Mouse (Mus musculus) small intestine, adult 2 months (tissue): ENCODE measurements around the gene Ccdc157.

ENCODE experiments used
- CTCF ChIP-seq: fragments of 200-500 bp; IDR thresholded peaks from 2 replicates; pipeline ENCODE4 v1.5.1; 2012; ENCODE audit warnings: low read depth, mild to moderate bottlenecking, control low read depth, inconsistent platforms, low read length, moderate library complexity, mixed read lengths; ENCODE audit not compliant: insufficient replicate concordance, insufficient read length; ENCODE audit errors: extremely low read depth
- POLR2A ChIP-seq: fragments of 200-500 bp; IDR thresholded peaks from 2 replicates; pipeline ENCODE4 v1.6.1; 2012; ENCODE audit warnings: low read depth, mild to moderate bottlenecking, control low read depth, inconsistent platforms, low read length, moderate library complexity

DNA sequence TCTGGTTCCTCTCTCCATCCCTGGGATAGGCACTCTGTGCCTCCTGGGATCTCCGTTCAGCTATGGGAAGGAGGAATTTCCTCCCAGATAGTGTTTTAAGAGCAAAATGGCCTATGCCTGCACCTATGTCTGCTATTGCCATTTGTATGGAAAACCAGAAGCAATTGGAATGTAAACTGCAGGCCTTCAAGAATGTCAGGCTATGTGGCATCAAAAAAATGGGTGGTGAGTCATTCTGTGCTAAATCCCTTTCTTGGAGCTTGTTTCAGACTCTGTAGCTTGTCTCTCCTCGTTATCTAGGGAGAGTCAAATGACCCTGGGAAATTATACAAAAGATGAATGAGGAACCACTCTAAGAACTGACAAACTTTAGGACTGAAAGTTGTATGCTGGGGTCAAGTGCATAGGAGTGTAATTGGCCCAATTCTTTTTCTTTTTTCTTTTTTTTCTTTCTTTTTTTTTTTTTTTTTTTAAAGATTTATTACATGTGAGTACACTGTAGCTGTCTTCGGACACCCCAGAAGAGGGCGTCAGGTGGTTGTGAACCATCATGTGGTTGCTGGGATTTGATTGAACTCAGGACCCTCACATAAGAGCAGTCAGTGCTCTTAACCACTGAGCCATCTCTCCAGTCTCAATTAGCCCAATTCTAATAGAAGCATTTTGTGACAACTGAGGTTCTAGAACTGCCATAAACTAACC lies 24.3 kb upstream of the Ccdc157 start:
- TF ChIP-seq POLR2A = no peak
- no peak for TF ChIP-seq CTCF
